Mouse (Mus musculus) mouse trophoblast stem cell (cell line): ENCODE data around the gene Ifna6.

Source experiments
- in situ Hi-C, 2 experiments: fragments of 300-500 bp; cut with MseI, MboI; formaldehyde crosslinking; loops; 2 replicates in 1 of 2; 3 replicates in 1 of 2; pipeline ENCODE4 v1.15.1; 2025

Ifna6 gene

GRCm38 (mm10) chr4:88845334-88845733 lies 18.1 kb downstream of the Ifna6 start:
- in situ Hi-C loops, result no loop called here

GRCm38 (mm10) chr4:88849698-88850097 lies 22.5 kb downstream of the Ifna6 start, which contains the start of gene Ifna1:
Gene Ifna1 (plus strand): TSS chr4:88850087.
- in situ Hi-C loops, result no loop called here

- in situ Hi-C loops, result no loop called here
These were observed 24.0 kb downstream of the Ifna6 start for GRCm38 (mm10) chr4:88851026-88851763.

GRCm38 (mm10) chr4:88859214-88859613 lies 32.0 kb downstream of the Ifna6 start:
- in situ Hi-C loops, result no loop called here

- in situ Hi-C loops, result no loop called here
These were observed 36.1 kb downstream of the Ifna6 start for GRCm38 (mm10) chr4:88863309-88863708.

GRCm38 (mm10) chr4:88864599-88864998 lies 37.4 kb downstream of the Ifna6 start:
- in situ Hi-C loops, result no loop called here

DNA sequence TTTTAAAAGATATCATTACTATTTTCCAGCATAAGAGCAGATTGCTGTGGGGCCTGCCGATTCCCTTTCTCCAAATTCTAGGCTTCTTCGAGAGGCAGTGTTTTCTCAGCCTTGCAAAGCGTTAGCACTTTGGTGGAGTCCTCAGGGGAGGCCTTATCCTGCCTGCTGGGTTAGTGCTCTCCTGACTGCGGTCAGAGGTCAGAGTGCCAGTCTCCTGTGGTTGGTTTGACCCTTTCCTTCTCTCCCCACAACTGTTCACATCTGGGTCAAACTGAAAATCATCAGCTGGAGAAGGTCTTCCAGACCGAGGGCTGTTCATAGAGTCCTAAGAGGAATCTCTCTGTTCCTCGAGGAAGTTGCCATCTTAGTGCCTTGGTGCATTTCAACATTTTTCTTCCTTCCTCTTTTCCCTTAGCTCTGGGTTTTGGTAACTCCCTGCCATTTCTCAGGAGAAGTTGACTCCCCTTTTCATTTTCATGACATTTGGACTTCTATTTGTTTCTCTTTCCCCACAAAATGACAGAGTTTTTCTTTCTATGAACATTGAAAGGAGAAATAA lies 37.9 kb downstream of the Ifna6 start:
- in situ Hi-C loops, result no loop called here

DNA sequence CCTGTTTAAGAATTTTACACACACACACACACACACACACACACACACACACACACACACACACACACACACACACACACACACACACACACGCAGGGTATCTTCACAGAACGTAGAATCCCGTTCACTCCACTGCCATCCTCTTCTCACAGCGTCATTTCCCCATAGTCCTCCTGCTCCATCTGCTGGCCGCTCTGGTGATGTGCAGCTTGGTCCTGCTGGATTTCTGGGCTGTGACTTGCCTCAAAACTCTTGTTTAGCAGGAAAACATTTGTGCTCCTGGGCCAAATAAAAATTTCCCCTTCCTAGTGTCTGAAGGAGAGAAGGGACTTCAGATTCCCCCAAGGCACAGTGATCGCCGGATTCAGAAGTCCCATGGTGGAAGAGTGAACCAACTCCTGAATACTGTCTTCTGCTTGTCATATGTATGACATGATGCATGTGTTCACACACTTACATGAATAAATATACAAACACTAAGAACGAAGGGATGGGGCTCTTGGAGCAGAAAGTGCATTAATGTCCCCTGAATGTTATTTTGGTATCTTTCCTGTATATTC lies 40.2 kb downstream of the Ifna6 start:
- in situ Hi-C loops, result no loop called here

- in situ Hi-C loops, result no loop called here
These were observed 41.0 kb downstream of the Ifna6 start for GRCm38 (mm10) chr4:88867926-88868911.

- in situ Hi-C loops, result loop anchor here (5.0 kb wide), 1 partner anchor 255 kb away; no protein-coding TSS in a partner anchor
These were observed 45.5 kb downstream of the Ifna6 start for GRCm38 (mm10) chr4:88872691-88873090.

- in situ Hi-C loops, result no loop called here
These were observed 48.3 kb downstream of the Ifna6 start for GRCm38 (mm10) chr4:88875435-88876095.

DNA sequence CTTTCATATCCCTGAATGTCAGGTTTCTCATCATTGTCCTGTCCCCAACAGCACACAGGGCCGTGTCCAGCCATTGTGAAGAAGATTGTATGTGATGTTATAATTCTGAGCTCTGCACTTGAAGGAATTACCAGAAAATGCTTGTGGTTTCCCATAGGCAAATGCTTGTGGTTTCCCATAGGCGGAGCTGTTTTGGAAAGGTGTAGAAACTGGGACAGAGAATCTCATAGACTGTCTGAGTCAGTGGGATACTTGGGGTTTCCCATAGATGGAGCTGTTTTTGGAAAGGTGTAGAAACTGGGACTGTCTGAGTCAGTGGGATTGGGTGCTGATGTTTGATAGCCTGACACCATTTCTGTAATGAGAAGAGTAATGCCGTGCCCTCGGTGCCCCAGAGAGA lies 49.3 kb downstream of the Ifna6 start:
- in situ Hi-C loops, result no loop called here
